37 mouse cellular contexts compared by ENCODE assay signal in genomic region chr8:12438021-12438420, GRCm38 (mm10). TPM values are rescaled to one million over a fixed set of nuclear protein-coding genes. Genes with fewer than 3 reads are reported as not detected.
"Had no signal": no experiment of that assay in that cellular context is flagged by ENCODE, and none has a peak within 500 bp of the region (broad histone marks: within the 10 kb centered on the region; RNA-seq: fewer than 3 reads in every experiment).

No protein-coding gene starts in this region.

- H3K36me3 ChIP-seq: heart, embryonic 10.5 days; heart, embryonic 12.5 days; hindbrain, embryonic 13.5 days; hindbrain, embryonic 15.5 days; kidney, embryonic 15.5 days; limb, embryonic 13.5 days; limb, embryonic 15.5 days; liver, embryonic 12.5 days had no signal

- H3K27ac ChIP-seq: heart, embryonic 10.5 days; hindbrain, embryonic 13.5 days; hindbrain, embryonic 15.5 days; hindbrain, postnatal 0 days; kidney, embryonic 15.5 days; kidney, postnatal 0 days; limb, embryonic 13.5 days; limb, embryonic 15.5 days; liver, embryonic 12.5 days; liver, embryonic 14.5 days had no signal

- DNase-seq: gastrocnemius, postnatal 14 days; gastrocnemius, postnatal 36 days; heart, adult 18-20 months; heart, postnatal 14 days; heart, postnatal 36 days; kidney, adult 11 months; kidney, adult 2 months; kidney, adult 9 months; kidney, postnatal 14 days; kidney, postnatal 36 days; layer of hippocampus, adult 9-11 months; layer of hippocampus, postnatal 36 days; left cerebral cortex, postnatal 4 days had no signal

- H3K4me3 ChIP-seq: heart, embryonic 10.5 days; heart, embryonic 12.5 days; hindbrain, embryonic 13.5 days; hindbrain, embryonic 15.5 days; kidney, embryonic 15.5 days; limb, embryonic 13.5 days; limb, embryonic 15.5 days; liver, embryonic 12.5 days had no signal

- H3K4me1 ChIP-seq: heart, embryonic 10.5 days; heart, embryonic 12.5 days; hindbrain, embryonic 15.5 days; kidney, embryonic 15.5 days; limb, embryonic 13.5 days; limb, embryonic 15.5 days; liver, embryonic 12.5 days had no signal

- H3K9me3 ChIP-seq: heart, embryonic 10.5 days; heart, embryonic 12.5 days; hindbrain, embryonic 13.5 days; hindbrain, embryonic 15.5 days; kidney, embryonic 15.5 days; limb, embryonic 13.5 days; limb, embryonic 15.5 days; liver, embryonic 12.5 days had no signal

- ATAC-seq: hindbrain, postnatal 0 days; intestine, embryonic 16.5 days; liver, embryonic 12.5 days had no signal

- H3K9ac ChIP-seq: heart, embryonic 12.5 days; hindbrain, embryonic 13.5 days; hindbrain, embryonic 15.5 days; kidney, embryonic 15.5 days; limb, embryonic 13.5 days; limb, embryonic 15.5 days; liver, embryonic 12.5 days; liver, embryonic 14.5 days had no signal

RNA-seq across cellular contexts. Expression of gene Sox1, which starts 42.9 kb away (rescaled TPM):
- total RNA-seq: gastrocnemius, adult 18-20 months; gastrocnemius, adult 8-10 months; gastrocnemius, postnatal 14 days; gastrocnemius, postnatal 36 days; heart, adult 18-20 months; heart, adult 8-10 months; heart, postnatal 14 days; heart, postnatal 36 days; hematopoietic stem cell, adult 5-6 weeks; liver, adult 2 months had no signal
- polyA plus RNA-seq: gonadal fat pad, adult 2 months; heart, embryonic 10.5 days; heart, embryonic 12.5 days; heart, embryonic 14.5 days; heart, embryonic 16.5 days; intestine, embryonic 14.5 days; intestine, embryonic 16.5 days; kidney, adult 2 months; kidney, embryonic 15.5 days; kidney, postnatal 0 days; large intestine, adult 2 months; limb, embryonic 11.5 days; limb, embryonic 13.5 days; limb, embryonic 15.5 days; liver, adult 2 months; liver, embryonic 12.5 days; liver, embryonic 14.5 days; liver, embryonic 16.5 days had no signal
